Mouse (Mus musculus): ENCODE data around the gene Chka.

The Chka gene

GRCm38 (mm10) chr19:3889096-3889495 lies 37.5 kb downstream of the Chka start:
- no peak for DNase-seq (ENCODE audit: low spot score in 2 of 2)

DNA sequence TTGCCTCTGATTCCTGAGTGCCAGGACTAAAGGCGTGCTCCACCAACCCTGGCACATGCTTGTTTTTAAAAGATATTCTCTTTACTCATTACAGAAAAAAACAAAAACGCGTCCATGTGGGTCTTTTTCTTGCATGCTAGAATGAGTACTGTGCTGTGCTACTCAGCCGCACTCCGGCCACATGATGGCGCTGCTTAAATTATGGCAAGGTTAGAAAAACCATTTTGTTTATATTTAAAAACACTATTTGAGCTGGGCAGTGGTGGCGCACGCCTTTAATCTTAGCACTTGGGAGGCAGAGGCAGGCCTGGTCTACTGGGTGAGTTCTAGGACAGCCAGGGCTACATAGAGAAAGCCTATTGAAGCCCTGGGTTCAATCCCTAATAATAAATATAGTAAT lies 38.6 kb downstream of the Chka start:
- DNase-seq (ENCODE audit: low spot score in 2 of 2) = no peak

DNA sequence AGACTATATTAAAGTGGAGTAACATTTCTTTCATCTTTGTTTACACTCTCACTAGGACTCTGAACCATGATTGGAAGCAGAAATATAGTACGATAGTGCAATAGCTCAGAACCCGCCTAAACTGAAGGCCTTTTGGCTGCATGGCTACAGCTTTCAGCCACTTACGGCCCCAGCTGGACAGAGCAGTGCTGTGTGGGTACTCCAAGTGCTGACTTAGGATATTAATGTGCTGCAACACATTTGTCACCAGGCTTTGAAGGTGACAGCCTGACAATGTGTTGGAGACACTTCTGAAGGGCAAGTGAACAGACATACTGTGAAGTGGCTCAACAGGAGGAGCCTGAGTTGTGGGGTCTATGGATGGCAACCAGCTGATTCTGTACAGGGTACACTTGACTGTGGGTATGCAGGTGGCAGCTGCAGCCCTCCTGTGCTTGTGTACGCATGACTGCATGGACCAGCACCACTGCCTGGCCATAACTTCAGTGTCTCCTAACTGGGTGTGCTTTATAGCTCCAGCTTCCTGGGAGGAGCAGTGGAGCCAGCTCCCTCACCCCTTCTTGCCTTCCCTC lies 42.1 kb downstream of the Chka start:
- DNase-seq (ENCODE audit: low spot score in 2 of 2) = no peak

DNA sequence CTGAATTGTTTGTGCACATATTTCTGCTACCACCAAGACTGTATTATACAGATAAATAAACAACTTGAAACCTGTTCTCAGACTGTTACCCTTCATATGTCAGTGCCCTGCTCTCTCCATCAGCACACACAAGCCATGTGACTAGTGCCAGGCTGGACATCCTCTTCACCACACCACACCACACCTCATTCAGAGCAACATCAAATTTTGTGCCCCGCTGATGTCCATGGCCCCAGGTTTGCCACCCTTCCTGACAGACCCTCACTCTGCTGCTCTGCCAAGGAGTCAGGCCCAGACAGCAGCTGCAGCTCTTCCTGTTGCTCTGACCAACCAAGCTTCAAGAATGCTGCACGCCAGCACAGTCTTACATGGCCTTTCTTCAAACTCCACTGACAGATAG lies 42.7 kb downstream of the Chka start:
- DNase-seq (ENCODE audit: low spot score in 2 of 2) = no peak

- no peak for DNase-seq (ENCODE audit: low spot score in 2 of 2)
Observed at GRCm38 (mm10) chr19:3895171-3895631, 43.6 kb downstream of the Chka start.

- DNase-seq (ENCODE audit: low spot score in 2 of 2) = no peak
Observed at GRCm38 (mm10) chr19:3896208-3896607, 44.6 kb downstream of the Chka start.

- no peak for DNase-seq (ENCODE audit: low spot score in 2 of 2)
Observed at GRCm38 (mm10) chr19:3897557-3897956, 46.0 kb downstream of the Chka start.

GRCm38 (mm10) chr19:3898952-3899351 lies 47.4 kb downstream of the Chka start:
- DNase-seq (ENCODE audit: low spot score in 2 of 2) = no peak

DNA sequence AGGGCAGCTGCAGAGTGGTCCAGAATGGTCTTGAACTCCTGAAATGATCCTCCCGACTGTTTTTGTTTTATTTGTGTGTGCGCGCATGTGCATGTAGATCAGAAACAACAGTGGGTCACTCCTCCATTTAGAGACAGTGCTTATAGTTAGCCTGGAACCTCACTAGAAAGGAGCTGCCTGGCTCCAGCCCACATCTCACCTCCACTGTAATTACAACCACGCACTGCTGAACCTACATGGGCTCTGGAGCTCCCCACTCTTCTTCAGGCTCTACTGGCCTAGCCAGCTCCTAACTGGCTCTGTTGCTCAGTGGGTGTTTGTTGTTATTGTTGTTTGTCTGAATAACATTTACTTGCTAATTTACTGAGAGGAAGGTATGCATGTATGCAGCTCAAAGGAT lies 48.0 kb downstream of the Chka start:
- no peak for DNase-seq (ENCODE audit: low spot score in 2 of 2)

DNA sequence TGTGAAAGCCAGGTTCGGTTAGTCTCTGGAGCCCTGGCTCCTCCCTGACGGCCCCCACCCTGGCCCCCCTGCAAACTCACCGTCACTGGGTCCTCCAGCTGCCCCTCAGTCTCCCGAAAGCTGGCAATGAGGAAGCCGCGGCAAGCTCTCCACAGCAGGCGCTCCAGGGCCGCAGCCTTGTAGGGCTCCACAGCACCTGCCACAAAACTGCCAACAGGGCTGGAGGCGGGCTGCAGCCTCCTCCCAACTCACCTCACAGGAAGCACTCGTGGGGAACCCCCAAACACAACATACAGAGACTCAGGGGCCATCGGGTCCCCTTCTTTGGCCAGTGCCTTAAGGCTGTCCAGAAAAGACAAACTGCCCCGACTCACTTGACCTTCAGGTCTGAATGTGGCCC lies 51.4 kb downstream of the Chka start:
- no peak for DNase-seq (ENCODE audit: low spot score in 2 of 2)

GRCm38 (mm10) chr19:3903648-3904362 lies 52.2 kb downstream of the Chka start:
- no peak for DNase-seq (ENCODE audit: low spot score in 2 of 2)

- no peak for DNase-seq (ENCODE audit: low spot score in 2 of 2)
Observed at GRCm38 (mm10) chr19:3904363-3904675, 52.7 kb downstream of the Chka start.

DNA sequence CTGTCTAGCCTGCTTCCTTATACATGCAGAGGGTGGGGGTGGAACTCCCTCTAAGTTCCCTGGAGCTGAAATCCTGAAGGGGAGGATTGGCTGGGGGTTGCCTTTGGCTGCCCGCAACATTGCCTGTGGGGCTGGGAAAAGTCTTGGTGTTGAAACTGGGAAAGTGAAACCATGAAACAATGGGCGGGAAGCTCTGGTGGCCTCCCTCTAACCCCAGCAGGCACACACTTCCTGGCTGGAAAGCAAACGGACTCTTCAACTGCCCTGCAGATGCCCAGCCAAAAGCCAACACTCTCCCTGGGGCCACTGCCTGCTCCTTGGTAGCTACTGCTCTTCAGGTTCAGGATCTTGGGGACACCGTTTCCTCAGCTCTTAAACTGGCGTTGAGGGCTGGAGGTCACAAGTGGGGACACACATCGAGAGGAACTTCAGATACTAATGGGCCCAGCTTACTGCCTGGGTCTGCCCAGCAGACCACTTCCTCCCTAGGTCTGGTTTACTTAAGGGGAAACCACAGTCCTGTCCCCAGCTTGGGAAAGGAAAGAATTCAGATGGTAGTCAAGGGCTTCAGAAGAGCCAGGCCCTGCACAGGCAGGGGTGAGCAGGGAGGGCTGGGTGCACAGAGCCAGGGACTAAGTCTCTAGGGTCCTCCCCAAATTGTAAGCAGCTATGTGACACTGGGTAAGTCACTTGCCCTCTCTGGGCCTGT lies 53.8 kb downstream of the Chka start:
- no peak for DNase-seq (ENCODE audit: low spot score in 2 of 2)

DNA sequence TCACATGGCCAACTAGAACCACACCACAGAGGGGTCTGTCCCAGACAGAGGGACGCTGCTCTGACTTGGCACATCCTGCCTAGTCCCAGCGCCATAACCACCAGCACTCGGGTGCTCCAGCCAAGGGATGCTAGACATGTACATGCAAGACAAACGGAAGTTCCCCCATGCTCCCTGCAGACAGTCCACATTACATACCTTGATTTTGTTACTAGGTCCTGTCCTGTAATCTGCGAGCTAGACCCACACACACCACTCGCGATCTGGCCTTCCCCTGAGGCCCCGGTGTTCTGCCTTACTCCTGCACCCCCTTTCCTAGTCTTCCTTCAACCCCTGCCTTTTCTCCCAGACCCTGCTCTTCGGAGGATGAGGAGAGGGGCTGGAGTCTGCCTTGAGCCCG lies 54.8 kb downstream of the Chka start:
- DNase-seq (ENCODE audit: low spot score in 2 of 2) = no peak

DNA sequence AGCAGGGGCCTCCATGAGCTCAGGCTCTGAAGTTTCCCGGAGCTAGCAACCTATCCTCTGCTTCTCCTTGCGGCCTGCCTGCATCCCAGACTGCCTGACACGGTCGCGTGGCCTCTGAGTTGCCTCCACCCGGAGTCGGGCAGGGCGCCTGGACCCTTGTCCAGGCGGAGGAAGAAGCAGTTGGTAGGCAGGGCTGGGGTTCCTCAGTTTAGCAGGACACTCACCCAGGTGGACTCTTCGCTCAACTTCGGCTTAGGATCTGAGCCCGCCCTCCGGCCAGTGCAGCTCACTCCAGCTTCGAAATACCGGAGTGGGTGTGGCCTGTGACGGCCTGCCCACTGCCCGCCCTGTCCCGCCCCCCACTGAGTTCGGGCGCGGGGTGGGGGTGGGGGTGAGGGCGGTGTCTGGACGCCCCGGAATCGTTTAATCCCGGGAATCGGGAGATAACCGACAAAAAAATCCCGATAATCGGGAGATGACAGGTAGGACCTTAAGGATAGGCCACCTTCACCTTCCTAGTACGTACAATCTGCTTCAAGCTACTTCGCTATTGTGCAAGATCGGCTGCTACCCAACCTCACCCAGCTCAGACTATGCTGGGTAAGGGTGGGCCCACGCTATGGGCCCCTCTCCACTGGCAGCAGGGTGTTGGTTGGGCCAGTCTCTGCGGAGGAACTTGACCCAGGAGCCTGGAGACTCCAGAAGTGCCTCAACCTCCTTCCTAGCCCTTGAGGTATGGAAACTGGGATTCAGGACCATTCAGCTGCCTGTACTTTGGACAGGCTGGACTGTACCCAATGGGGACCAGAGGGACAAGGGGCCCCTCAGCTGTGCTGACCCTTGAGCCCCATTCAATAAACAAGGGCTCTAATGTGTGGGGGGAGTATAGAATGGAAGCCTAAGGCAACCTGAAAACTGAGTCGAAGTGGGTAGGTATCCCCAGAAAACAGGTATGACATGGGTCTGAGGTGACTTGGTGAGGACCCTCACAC lies 55.5 kb downstream of the Chka start, which contains the start of gene Tcirg1:
Gene Tcirg1, minus strand, starts transcription at position 339 of the 992 bp plus-strand sequence.
- DNase-seq (ENCODE audit: low spot score in 2 of 2) = peak in 1 of 2 experiments; percentile 52

DNA sequence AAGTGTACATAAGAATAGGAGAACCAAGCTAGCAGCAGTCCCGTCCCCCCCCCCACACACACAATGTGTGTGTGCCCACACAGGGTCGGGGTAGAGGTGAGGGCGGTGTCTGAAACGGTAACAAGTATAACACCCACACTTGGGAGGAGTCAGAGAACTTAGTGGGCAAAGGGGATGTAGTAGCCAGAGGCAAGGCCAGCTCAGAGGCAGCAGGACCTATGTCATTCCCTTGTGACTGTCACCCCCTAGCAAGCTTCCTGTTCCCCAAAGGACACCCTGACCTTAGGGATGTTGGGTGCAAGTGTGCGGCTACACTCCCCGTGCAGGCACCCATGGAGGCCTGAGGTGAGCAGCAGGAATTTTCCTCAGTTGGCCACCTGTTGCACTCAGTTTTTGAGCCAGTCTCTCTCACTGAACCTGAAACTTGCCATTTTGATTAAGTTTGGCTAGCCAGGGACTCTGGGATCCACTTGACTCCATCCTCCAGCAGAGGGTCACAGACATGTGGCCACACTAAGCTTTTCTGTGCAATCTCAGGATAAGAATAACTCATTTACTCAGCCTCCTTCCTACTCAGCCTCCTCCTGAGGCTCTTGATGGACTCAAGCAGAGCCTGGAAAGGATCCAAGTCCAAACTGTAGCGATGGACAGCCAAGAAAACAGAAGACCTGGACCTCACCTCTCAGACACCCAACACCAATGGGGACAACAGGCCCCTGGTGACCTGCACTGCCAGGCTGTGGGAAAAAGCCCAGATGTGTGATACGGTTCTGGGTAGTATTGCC lies 56.5 kb downstream of the Chka start:
- DNase-seq (ENCODE audit: low spot score in 2 of 2) = no peak

- no peak for DNase-seq (ENCODE audit: low spot score in 2 of 2)
Observed at GRCm38 (mm10) chr19:3910206-3910605, 58.6 kb downstream of the Chka start.

- DNase-seq (ENCODE audit: low spot score in 2 of 2) = peak; percentile 61 to 81
Observed at GRCm38 (mm10) chr19:3912337-3913204, 61.0 kb downstream of the Chka start, which contains the start of gene Ndufs8. TSS of gene Ndufs8 (minus strand) at chr19:3912774.

- DNase-seq (ENCODE audit: low spot score in 2 of 2) = no peak
Observed at GRCm38 (mm10) chr19:3913692-3914091, 62.1 kb downstream of the Chka start.

DNA sequence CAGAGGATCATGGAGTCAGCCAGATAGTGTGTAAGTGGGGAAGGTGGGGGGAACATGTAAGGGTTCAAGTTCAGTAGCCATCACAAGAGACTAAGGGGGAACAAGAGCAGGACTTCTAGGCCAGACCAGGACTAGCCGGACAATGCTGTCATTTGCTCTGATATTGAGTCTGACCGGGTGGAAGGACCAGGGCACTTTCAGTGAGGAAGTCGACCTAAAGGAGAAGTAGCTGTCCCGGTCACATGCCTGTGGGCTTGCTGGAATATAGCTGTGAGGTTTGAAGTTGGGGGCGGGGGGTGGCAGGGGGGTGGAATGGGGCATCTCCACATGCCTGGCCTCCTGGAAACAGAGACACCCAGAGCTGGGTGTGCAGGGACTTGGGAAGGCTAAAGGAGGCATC lies 63.0 kb downstream of the Chka start:
- no peak for DNase-seq (ENCODE audit: low spot score in 2 of 2)

All from cerebellum, postnatal 4 days (tissue).